Mouse (Mus musculus): ENCODE results near the gene Tnnc1.

Gene Tnnc1

DNA sequence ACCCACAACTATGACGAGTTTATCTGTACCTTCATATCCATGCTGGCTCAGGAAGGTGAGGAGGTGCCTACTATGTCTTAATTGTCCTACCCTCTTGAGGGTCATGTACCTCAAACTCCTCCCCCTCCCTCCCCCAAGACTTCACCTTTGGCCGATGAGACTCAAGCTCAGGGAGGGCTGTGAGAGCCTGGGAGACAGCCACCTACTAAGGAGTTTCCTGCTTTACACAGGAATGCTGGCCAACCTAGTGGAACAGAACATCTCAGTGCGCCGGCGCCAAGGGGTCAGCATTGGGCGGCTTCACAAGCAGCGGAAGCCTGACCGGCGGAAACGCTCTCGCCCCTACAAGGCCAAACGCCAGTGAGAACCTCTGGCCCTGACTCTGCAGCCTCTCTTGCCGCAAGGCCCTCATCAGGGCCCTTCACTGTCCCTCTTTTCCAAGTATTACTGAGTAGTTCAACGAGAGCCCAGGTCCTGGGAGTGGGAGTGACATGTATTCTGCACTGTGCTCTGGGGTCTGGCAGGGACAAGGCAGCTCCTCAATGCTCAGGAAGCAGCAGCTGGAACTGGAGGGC is 50.5 kb downstream of the Tnnc1 start:
- DNase-seq (ENCODE audit: low spot score), result no peak

DNA sequence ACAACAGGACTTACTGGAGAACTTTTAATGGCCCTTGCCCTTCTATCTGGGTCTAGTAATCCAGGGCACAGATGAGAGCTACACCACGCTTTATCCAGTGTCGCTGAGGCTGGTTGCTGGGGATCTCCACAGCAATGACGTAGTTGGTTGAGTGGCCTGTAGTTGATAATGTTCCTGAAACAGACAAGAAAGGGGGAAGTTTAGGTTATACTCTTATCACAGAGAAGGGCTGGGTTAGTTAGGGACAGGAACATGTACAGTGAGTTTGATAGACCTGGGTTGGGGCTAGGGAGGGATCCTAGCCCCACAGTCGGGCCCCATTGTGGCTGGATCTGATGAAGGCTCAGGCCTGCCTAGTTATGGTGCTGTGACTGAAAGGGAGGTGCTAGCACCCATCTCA is 52.3 kb downstream of the Tnnc1 start:
- no peak for DNase-seq (ENCODE audit: low spot score)

DNA sequence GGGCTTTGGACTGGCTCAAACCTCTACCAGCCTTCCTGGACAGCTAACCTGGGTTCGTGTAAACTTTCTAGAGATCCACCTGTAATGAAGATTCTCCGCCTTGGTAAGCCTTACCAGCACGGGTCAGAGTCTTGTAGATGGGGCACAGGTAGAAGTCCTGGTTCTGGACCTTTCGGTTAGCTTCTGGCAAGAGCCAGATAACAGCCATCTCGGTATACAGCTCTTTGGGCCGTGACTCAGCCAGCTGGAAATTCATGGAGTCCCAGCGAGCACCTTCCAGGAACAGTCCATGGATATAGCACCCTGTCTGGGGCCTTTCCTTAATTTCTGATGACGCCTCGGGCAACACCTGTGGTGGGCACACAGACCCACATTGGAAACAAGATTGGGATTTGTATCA is 52.8 kb downstream of the Tnnc1 start:
- no peak for DNase-seq (ENCODE audit: low spot score)
